Mouse (Mus musculus) forebrain, postnatal 0 days (tissue): ENCODE measurements around the gene Ilf3. TPM values are rescaled to one million over a fixed set of nuclear protein-coding genes. Genes with fewer than 3 reads are reported as not detected.
"Not testable (repeated sequence)": the region's sequence is repeated elsewhere in the genome, so short reads cannot be mapped to it uniquely, and the experiment has no call there.

Experiments
- ATAC-seq: fragments of 200-750 bp; cut with Nextera tagmentation; 2 replicates; pipeline ENCODE4 v1.8.0; 2017; ENCODE audit warnings: mild to moderate bottlenecking, moderate library complexity
- DNase-seq: peaks from one replicate; pipeline ENCODE4 v3.0.0-alpha.2; 2015
- H3K27ac ChIP-seq: fragments of 300-500 bp; sonication (generic); 2 replicates; pipeline ENCODE4 v1.5.1; 2014; ENCODE audit warnings: low read depth, mild to moderate bottlenecking, antibody characterized with exemption, low read length, moderate library complexity, mixed read lengths
- H3K27me3 ChIP-seq: fragments of 300-500 bp; sonication (generic); 2 replicates; pipeline ENCODE4 v1.6.1; 2014; ENCODE audit warnings: mild to moderate bottlenecking, low read length, mixed read lengths; ENCODE audit not compliant: insufficient read depth
- H3K36me3 ChIP-seq: fragments of 300-500 bp; sonication (generic); 2 replicates; pipeline ENCODE4 v1.6.1; 2014; ENCODE audit warnings: mild to moderate bottlenecking, moderate library complexity; ENCODE audit not compliant: insufficient read depth
- H3K4me1 ChIP-seq: fragments of 300-500 bp; sonication (generic); 2 replicates; pipeline ENCODE4 v1.6.1; 2014; ENCODE audit warnings: antibody characterized with exemption; ENCODE audit not compliant: insufficient read depth
- H3K4me2 ChIP-seq: fragments of 300-500 bp; sonication (generic); 2 replicates; pipeline ENCODE4 v1.6.1; 2014; ENCODE audit warnings: low read depth, mild to moderate bottlenecking, moderate library complexity
- H3K4me3 ChIP-seq: fragments of 300-500 bp; sonication (generic); 2 replicates; pipeline ENCODE4 v1.5.1; 2014; ENCODE audit warnings: low read depth, low read length, mixed read lengths
- H3K9ac ChIP-seq: fragments of 300-500 bp; sonication (generic); 2 replicates; pipeline ENCODE4 v1.6.1; 2014; ENCODE audit warnings: mild to moderate bottlenecking
- H3K9me3 ChIP-seq: fragments of 300-500 bp; sonication (generic); 2 replicates; pipeline ENCODE4 v1.6.1; 2016; ENCODE audit warnings: low read length
- CTCF ChIP-seq: sonication (generic); IDR thresholded peaks from 2 replicates; pipeline ENCODE4 v1.5.1; 2016; ENCODE audit warnings: antibody characterized with exemption, control low read depth, low read depth
- WGBS: fragments of 180-500 bp; shearing (Covaris S2); extraction: QIAGEN DNeasy Blood & Tissue Kit; methylation state at CpG from one replicate; pipeline ENCODE4 v1.1.7; 2014; 5-methylcytosine and 5-hydroxymethylcytosine counted together
- polyA plus RNA-seq: library from polyadenylated mRNA; unstranded; fragments of >200 nt; fragmentation: Nextera tagmentation; extraction: Ambion mirVana; gene quantifications from 2 replicates; pipeline ENCODE4 v1.2.1, GENCODE M21; 2015
- total RNA-seq: library from RNA; depleted of rRNA; stranded (reverse); fragments of >200 nt; gene quantifications from 2 replicates; pipeline ENCODE4 v1.2.3, GENCODE M21; 2014

Gene Ilf3
- total and polyA plus RNA-seq, 2 experiments from 2014 or later, result 135 to 214 TPM

DNA sequence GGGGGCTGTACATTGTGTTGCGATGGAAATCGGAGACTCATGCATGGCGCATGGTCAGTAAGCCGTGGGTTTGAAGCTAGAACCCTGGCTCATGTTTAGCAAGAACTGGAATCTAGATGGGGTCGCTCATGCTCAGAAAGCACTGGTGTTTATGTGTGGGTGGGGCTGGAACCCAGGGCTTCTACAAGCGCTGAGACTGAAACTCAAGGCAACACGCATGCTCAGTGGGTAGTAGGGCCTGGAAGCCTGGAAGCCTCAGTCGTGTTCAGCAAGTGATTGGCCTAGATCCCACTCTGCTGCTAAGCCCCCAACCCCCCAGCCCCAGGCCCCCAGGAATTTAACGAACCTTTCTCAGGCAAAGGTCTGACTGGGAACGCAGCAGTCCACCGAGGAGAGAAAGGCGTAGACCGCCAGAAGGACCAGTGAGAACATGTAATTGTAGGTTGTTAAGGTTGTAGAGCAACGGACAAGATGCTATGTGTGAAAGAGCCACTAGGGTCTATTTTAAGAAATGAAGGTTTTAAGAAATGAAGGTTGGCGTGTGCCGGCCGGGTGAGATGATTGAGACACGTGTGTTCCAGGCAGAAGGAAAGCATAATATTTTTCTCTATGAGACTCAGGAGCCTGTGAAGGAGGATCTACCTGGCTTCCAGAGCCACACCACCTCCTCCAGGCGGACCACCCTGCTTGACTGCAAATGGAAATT lies 45.3 kb upstream of the Ilf3 start:
- H3K4me1 ChIP-seq, result peaks cover 6% of the 10 kb centered on the region; the same call in 1 of the 2 replicates
- TF ChIP-seq CTCF, result no peak
- DNase-seq (no peak), ATAC-seq (no peak)
- H3K4me3 ChIP-seq, result no peak overlapping the region
- H3K9me3 ChIP-seq, result no peaks in the 10 kb centered on the region
- peak overlapping the region; percentile 92 for H3K4me2 ChIP-seq
- H3K9ac ChIP-seq, result no peak overlapping the region
- no peak overlapping the region for H3K27ac ChIP-seq
- H3K36me3 ChIP-seq, result no peaks in the 10 kb centered on the region; the same call in 1 of the 2 replicates
- H3K27me3 ChIP-seq, result no peaks in the 10 kb centered on the region
- 74% methylated on average over 19 of the region's 19 CpGs for WGBS

DNA sequence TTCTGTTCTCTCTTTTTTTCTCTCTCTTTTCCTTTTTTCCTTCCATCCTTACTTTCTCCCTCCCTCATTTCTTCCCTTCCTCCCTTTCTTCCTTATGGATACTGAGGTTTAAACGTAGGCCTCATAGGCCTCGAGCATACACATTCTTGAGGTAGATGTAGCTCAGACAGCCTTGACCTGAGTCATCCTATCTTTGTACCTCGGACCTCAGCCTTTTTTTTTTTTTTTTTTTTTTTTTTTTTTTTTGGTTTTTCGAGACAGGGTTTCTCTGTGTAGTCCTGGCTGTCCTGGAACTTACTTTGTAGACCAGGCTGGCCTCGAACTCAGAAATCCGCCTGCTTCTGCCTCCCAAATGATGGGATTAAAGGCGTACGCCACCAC lies 44.8 kb upstream of the Ilf3 start:
- H3K4me1 ChIP-seq, ATAC-seq, H3K27ac ChIP-seq, DNase-seq, H3K36me3 ChIP-seq, H3K4me3 ChIP-seq, H3K27me3 ChIP-seq, H3K9ac ChIP-seq, H3K9me3 ChIP-seq, H3K4me2 ChIP-seq: not testable (repeated sequence)
- WGBS, result 91% methylated on average over 7 of the region's 8 CpGs

DNA sequence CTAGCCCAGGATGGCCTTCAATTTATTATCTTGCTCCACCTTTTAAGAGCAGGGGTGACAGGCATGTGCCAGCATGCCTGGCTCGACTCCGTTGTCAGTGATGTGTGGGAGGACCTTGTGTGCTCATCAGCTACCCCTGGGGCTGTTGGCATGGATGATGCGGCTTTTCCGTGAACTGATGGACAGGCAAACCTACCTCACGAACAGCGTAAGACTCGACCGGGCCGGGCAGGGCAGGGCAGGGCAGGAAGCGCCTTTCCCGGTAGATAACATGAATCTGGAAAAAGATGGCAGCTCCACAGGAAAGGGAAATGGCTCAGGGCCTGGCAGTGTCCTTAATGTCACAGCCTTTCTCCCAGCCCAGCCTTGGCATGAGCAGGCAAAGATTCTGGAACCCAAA lies 43.4 kb upstream of the Ilf3 start:
- H3K36me3 ChIP-seq, result no peaks in the 10 kb centered on the region; the same call in 1 of the 2 replicates
- 96% methylated on average over 11 of the region's 11 CpGs for WGBS

DNA sequence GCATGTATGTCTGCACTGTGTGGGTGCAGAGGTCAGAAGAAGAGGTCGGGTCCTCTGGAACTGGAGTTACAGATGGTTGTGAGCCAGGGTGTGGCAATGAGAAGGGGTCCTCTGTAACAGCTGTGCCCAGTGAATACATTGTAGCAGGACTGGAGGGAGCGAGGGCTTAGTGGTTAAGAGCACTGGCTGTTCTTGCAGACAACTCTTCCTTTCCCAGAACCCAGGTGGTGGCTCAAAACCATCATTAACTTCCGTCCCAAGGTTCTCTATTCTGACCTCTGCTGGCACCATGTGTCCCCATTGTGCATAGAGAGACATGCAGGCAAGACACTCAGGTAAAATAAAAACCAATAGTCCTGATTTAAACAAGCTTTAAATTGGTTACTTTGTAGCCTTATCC lies 40.1 kb upstream of the Ilf3 start:
- H3K27ac ChIP-seq, result no peak overlapping the region
- no peak for TF ChIP-seq CTCF
- H3K4me3 ChIP-seq, result no peak overlapping the region
- H3K4me2 ChIP-seq, result no peak overlapping the region
- no peaks in the 10 kb centered on the region for H3K27me3 ChIP-seq
- DNase-seq (no peak), ATAC-seq (no peak)
- WGBS, result 78% methylated on average over 3 of the region's 3 CpGs
- no peaks in the 10 kb centered on the region for H3K9me3 ChIP-seq
- no peaks in the 10 kb centered on the region for H3K4me1 ChIP-seq
- no peaks in the 10 kb centered on the region; the same call in 1 of the 2 replicates for H3K36me3 ChIP-seq
- no peak overlapping the region for H3K9ac ChIP-seq

More for the DNA sequence above, 43.4 kb upstream of the Ilf3 start:
- DNase-seq (no peak), ATAC-seq (no peak)
- Histone ChIP-seq H3K4me2 (no peak overlapping the region), H3K27ac (no peak overlapping the region), H3K4me1 (peaks cover 6% of the 10 kb centered on the region; the same call in 1 of the 2 replicates), H3K9me3 (no peaks in the 10 kb centered on the region), H3K9ac (no peak overlapping the region), H3K4me3 (no peak overlapping the region), H3K27me3 (no peaks in the 10 kb centered on the region)
- TF ChIP-seq CTCF, result no peak

DNA sequence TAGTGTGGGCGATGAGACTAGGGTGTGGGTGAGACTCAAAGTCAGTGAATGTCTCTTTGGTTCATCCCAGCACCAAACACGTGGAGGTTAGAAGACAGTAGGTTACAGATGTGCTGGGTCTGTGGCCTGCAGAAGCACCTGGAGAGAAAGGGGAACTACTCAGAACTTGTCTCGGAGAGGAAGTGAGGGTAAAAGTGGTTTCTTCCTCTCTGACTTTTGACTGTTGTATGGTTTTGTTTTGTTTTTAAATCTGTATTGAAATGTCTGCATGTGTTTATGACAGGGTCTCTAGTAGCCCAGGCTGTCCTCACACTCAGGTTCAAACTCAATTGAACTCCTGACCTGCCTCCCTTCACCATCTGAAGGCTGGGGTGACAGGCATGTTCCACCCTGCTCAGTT lies 39.6 kb upstream of the Ilf3 start:
- Histone ChIP-seq H3K4me1 (no peaks in the 10 kb centered on the region), H3K9ac (no peak overlapping the region), H3K9me3 (no peaks in the 10 kb centered on the region), H3K36me3 (no peaks in the 10 kb centered on the region; the same call in 1 of the 2 replicates), H3K4me3 (no peak overlapping the region), H3K27ac (no peak overlapping the region), H3K27me3 (no peaks in the 10 kb centered on the region), H3K4me2 (no peak overlapping the region)
- no peak for TF ChIP-seq CTCF
- 76% methylated on average over 3 of the region's 3 CpGs for WGBS
- no peak for DNase-seq
- no peak for ATAC-seq

DNA sequence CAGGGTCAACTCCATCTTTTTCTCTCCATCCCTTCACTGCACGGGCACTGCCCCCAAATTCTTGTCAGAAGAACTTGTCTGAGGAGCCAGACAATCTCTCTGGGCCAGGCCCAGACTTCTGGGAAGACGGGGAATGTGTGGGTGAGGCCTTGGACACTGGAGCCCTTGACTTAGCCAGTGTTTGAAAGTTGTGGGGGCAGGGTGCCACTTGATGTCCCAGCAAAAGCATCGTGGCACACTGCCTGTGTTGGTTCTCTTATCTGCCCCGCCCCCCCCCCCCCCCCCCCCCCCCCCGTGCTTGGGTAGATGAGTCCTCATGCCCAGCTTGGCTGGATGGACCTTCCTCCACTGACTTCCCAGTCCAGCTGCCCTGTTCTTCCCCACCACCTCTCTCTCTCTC lies 38.6 kb upstream of the Ilf3 start:
- Histone ChIP-seq H3K9me3 (no peaks in the 10 kb centered on the region), H3K27me3 (no peaks in the 10 kb centered on the region), H3K36me3 (no peaks in the 10 kb centered on the region; the same call in 1 of the 2 replicates), H3K4me2 (no peak overlapping the region), H3K4me3 (no peak overlapping the region), H3K9ac (no peak overlapping the region), H3K4me1 (no peaks in the 10 kb centered on the region), H3K27ac (no peak overlapping the region)
- ATAC-seq (no peak), DNase-seq (no peak)
- 81% methylated on average over 2 of the region's 5 CpGs for WGBS
- no peak for TF ChIP-seq CTCF

DNA sequence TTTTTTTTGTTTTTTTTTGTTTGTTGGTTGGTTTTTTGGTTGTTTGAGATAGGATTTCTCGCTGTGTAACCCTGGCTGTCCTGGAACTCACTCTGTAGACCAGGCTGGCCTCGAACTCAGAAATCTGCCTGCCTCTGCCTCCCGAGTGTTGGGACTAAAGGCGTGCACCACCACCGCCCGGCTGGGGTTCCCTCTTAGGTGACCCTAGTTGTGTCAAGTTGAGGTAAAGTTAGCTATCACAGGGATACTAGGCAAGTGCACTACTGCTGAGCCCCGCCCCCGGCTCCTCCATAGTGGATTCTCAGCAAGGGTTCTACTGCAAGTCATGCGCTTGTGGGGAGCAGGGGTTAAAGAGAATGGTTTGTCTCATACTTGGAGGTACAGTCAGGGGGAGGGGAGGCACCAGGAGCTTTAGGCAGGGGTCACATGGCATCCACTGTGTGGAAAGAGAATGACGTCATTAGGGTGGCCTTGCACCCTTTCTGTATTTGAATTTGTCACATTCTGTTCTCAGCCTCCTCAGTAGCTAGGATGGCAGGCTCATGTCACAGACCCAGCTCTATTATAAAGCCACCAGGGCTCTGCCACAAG lies 37.9 kb upstream of the Ilf3 start:
- H3K9me3 ChIP-seq, result no peaks in the 10 kb centered on the region
- no peak overlapping the region for H3K4me3 ChIP-seq
- TF ChIP-seq CTCF, result no peak
- H3K27ac ChIP-seq, result no peak overlapping the region
- H3K9ac ChIP-seq, result no peak overlapping the region
- no peak overlapping the region for H3K4me2 ChIP-seq
- no peaks in the 10 kb centered on the region for H3K4me1 ChIP-seq
- ATAC-seq (no peak), DNase-seq (no peak)
- H3K27me3 ChIP-seq, result no peaks in the 10 kb centered on the region
- WGBS, result 92% methylated on average over 10 of the region's 10 CpGs
- no peaks in the 10 kb centered on the region; the same call in 1 of the 2 replicates for H3K36me3 ChIP-seq
